Mouse (Mus musculus) MEL (cell line): ENCODE measurements around the gene Apc2. TPM values are rescaled to one million over a fixed set of nuclear protein-coding genes. Genes with fewer than 3 reads are reported as not detected.
A peak's percentile ranks its signal among the peaks of the same experiment; 100 is the strongest.

Source experiments
- DNase-seq: peaks from one replicate; pipeline ENCODE4 v3.0.0; 2011; ENCODE audit warnings: low read depth, low spot score
- H3K27ac ChIP-seq: 2 replicates; pipeline ENCODE4 v1.5.1; 2012; ENCODE audit warnings: low read depth, mild to moderate bottlenecking, control low read depth, low read length, moderate library complexity; ENCODE audit not compliant: control insufficient read depth
- H3K27me3 ChIP-seq, 2 experiments: fragments of 150-350 bp in 1 of 2; sonication (generic) in 1 of 2; 2 replicates each; pipeline ENCODE4 v1.6.1; 2012; ENCODE audit warnings: low read length in 2 of 2, mild to moderate bottlenecking in 2 of 2, improper control_type of control experiment in 1 of 2, moderate library complexity in 1 of 2; ENCODE audit not compliant: insufficient read depth in 2 of 2, control insufficient read depth in 1 of 2
- H3K36me3 ChIP-seq, 2 experiments: 2 replicates each; pipeline ENCODE4 v1.6.1; 2012 to 2014; ENCODE audit warnings: low read length in 2 of 2, improper control_type of control experiment in 1 of 2, inconsistent platforms in 1 of 2, mild to moderate bottlenecking in 1 of 2; ENCODE audit not compliant: insufficient read depth in 2 of 2, control insufficient read depth in 1 of 2
- H3K4me1 ChIP-seq, 2 experiments: fragments of 150-350 bp in 1 of 2; sonication (generic) in 1 of 2; 2 replicates each; pipeline ENCODE4 v1.6.1; 2012; ENCODE audit warnings: low read length in 2 of 2, improper control_type of control experiment in 1 of 2, mild to moderate bottlenecking in 1 of 2; ENCODE audit not compliant: insufficient read depth in 2 of 2, control insufficient read depth in 1 of 2
- H3K4me3 ChIP-seq, 2 experiments: fragments of 150-350 bp in 1 of 2; sonication (generic) in 1 of 2; 2 replicates each; pipeline ENCODE4 v1.5.1; 2012; ENCODE audit warnings: low read depth in 2 of 2, low read length in 2 of 2, mild to moderate bottlenecking in 2 of 2, moderate library complexity in 2 of 2, control low read depth in 1 of 2, improper control_type of control experiment in 1 of 2; ENCODE audit not compliant: control insufficient read depth in 1 of 2, insufficient read depth in 1 of 2
- H3K79me2 ChIP-seq: 2 replicates; pipeline ENCODE4 v1.6.1; 2012; ENCODE audit warnings: mild to moderate bottlenecking, low read length, moderate library complexity; ENCODE audit not compliant: control insufficient read depth, poor library complexity, insufficient read depth
- H3K9ac ChIP-seq: 2 replicates; pipeline ENCODE4 v1.6.1; 2012; ENCODE audit warnings: low read depth, mild to moderate bottlenecking, control low read depth, low read length, moderate library complexity; ENCODE audit not compliant: control insufficient read depth, poor library complexity, severe bottlenecking
- H3K9me3 ChIP-seq: fragments of 150-350 bp; sonication (generic); replicated peaks from 2 replicates; pipeline ENCODE4 v1.6.1; 2012; ENCODE audit warnings: mild to moderate bottlenecking, low read length, improper control_type of control experiment, moderate library complexity; ENCODE audit not compliant: insufficient read depth
- BHLHE40 ChIP-seq: IDR thresholded peaks from 2 replicates; pipeline ENCODE4 v1.6.1; 2012; ENCODE audit warnings: low read depth, mild to moderate bottlenecking, inconsistent platforms, low read length, improper control_type of control experiment, borderline replicate concordance
- ELF1 ChIP-seq: IDR thresholded peaks from 2 replicates; pipeline ENCODE4 v1.6.1; 2014; ENCODE audit warnings: low read depth, mild to moderate bottlenecking, inconsistent platforms, low read length, improper control_type of control experiment, moderate library complexity
- JUND ChIP-seq: IDR thresholded peaks from 2 replicates; pipeline ENCODE4 v1.6.1; 2011; ENCODE audit warnings: low read depth, mild to moderate bottlenecking, improper control_type of control experiment, low read length
- MXI1 ChIP-seq: IDR thresholded peaks from 2 replicates; pipeline ENCODE4 v1.6.1; 2011; ENCODE audit warnings: mild to moderate bottlenecking, low read depth, low read length, improper control_type of control experiment
- NRF1 ChIP-seq: IDR thresholded peaks from 2 replicates; pipeline ENCODE4 v1.6.1; 2014; ENCODE audit warnings: low read depth, mild to moderate bottlenecking, inconsistent platforms, low read length, improper control_type of control experiment, moderate library complexity; ENCODE audit not compliant: poor library complexity, insufficient read depth, severe bottlenecking
- POLR2AphosphoS2 ChIP-seq: IDR thresholded peaks from 2 replicates; pipeline ENCODE4 v1.6.1; 2011; ENCODE audit warnings: low read length, improper control_type of control experiment
- POLR2AphosphoS5 ChIP-seq: IDR thresholded peaks from 2 replicates; pipeline ENCODE4 v1.6.1; 2012; ENCODE audit warnings: low read depth, borderline replicate concordance, mild to moderate bottlenecking, inconsistent platforms, low read length, moderate library complexity, mixed read lengths
- TAL1 ChIP-seq: IDR thresholded peaks from 2 replicates; pipeline ENCODE4 v1.6.1; 2012; ENCODE audit warnings: mild to moderate bottlenecking, inconsistent platforms, low read length, moderate library complexity, mixed read lengths
- UBTF ChIP-seq: IDR thresholded peaks from 2 replicates; pipeline ENCODE4 v1.6.1; 2012; ENCODE audit warnings: low read depth, mild to moderate bottlenecking, inconsistent platforms, low read length, improper control_type of control experiment, moderate library complexity, borderline replicate concordance; ENCODE audit not compliant: insufficient read depth
- ZKSCAN1 ChIP-seq: IDR thresholded peaks from 2 replicates; pipeline ENCODE4 v1.6.1; 2012; ENCODE audit warnings: low read depth, mild to moderate bottlenecking, inconsistent platforms, low read length, improper control_type of control experiment, moderate library complexity
- ZNF384 ChIP-seq: IDR thresholded peaks from 2 replicates; pipeline ENCODE4 v1.6.1; 2012; ENCODE audit warnings: low read depth, mild to moderate bottlenecking, inconsistent platforms, low read length, improper control_type of control experiment
- polyA plus RNA-seq, 2 experiments: library from polyadenylated mRNA; stranded (reverse) in 1 of 2; unstranded in 1 of 2; fragments of >175 nt in 1 of 2; fragments of >200 nt in 1 of 2; gene quantifications; 2 replicates each; pipeline versions ENCODE4 v1.2.1 to v1.2.4; 2012; ENCODE audit warnings: low replicate concordance in 2 of 2, low read depth in 1 of 2; ENCODE audit not compliant: insufficient read length in 2 of 2, insufficient read depth in 1 of 2, missing spikeins in 1 of 2
- total RNA-seq: library from RNA; depleted of rRNA; stranded (reverse); fragments of 300-350 nt; gene quantifications from 2 replicates; pipeline ENCODE4 v1.2.3, GENCODE M21; 2012

Gene Apc2
- total and polyA plus RNA-seq, 3 experiments = 0.58 to 1.2 TPM; not detected in 1

DNA sequence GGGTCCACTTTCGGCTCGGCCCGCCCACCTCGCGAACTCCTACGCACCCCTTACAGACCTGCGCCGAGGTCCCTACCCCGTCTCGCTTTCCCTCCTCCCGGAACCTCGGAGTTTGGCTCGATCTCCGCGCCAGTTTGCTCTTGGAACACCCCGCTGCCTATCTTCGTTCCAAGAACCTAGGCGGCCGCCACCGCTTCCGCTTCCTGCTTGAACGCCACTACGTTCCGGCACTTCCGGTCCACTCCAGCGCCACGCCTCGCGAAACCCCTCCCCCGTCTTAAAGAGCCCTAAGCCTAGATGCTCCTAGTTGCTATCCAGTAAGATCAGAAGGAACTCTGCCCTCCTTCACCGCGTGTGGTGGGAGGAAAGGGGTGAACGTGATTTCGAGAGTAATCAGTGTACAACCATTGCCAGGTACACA, 24.6 kb downstream of the Apc2 start, which contains the start of gene 2310011J03Rik (continued):
- no peak for TF ChIP-seq TAL1
- no peak for TF ChIP-seq JUND
- peak; percentile 86 for TF ChIP-seq POLR2AphosphoS2
- TF ChIP-seq POLR2AphosphoS5 = no peak
- no peak for TF ChIP-seq UBTF
- TF ChIP-seq ELF1 = peak; percentile 99
- TF ChIP-seq MXI1 = peak; percentile 66; the same call in 1 of the 2 replicates
- TF ChIP-seq NRF1 = no peak

DNA sequence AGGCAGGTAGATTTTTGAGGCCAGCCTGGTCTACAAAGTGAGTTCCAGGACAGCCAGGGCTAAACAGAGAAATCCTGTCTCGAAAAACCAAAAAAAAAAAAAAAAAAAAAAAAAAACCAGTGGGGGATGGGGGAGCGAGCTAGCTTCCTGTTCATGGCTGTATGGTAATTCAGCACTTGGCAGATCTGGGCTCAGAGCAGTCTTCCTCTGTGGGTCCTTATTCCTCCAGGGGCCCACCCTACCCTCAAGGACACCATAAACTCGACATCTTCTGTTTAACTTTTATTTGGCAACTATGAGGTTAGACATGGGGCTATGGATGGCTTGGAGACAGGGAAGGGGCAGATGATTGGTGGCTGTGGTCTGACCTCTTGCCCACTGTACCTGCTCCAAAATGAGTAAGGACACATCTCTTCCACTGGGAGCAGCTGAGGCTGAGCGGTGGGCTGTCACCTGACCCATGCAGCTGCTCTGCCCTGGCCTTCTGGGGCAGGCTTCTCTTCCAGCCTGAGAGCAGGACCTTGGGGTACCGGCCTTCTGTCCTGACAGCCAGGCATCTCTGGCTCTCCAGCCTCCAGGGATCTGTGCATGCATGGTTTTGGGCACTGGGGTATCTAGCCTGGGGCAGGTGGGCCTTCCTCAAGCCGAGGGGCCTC, 25.4 kb downstream of the Apc2 start:
- Histone ChIP-seq H3K4me3 (peak overlapping the region in 1 of 2 experiments; percentile 52; a peak in 3 of 4 replicates), H3K36me3 (peaks cover 0 to 11% of the 10 kb centered on the region in 2 experiments; a peak in 2 of 4 replicates), H3K9me3 (no peaks in the 10 kb centered on the region), H3K9ac (peak overlapping the region; percentile 43), H3K79me2 (peaks cover 39% of the 10 kb centered on the region), H3K27me3 (no peaks in the 10 kb centered on the region), H3K27ac (peak overlapping the region; percentile 58), H3K4me1 (peaks cover 0 to 38% of the 10 kb centered on the region in 2 experiments; a peak in 3 of 4 replicates)
- peak; percentile 56 for DNase-seq
- no peak for TF ChIP-seq BHLHE40
- TF ChIP-seq ZNF384 = peak; percentile 93

DNA sequence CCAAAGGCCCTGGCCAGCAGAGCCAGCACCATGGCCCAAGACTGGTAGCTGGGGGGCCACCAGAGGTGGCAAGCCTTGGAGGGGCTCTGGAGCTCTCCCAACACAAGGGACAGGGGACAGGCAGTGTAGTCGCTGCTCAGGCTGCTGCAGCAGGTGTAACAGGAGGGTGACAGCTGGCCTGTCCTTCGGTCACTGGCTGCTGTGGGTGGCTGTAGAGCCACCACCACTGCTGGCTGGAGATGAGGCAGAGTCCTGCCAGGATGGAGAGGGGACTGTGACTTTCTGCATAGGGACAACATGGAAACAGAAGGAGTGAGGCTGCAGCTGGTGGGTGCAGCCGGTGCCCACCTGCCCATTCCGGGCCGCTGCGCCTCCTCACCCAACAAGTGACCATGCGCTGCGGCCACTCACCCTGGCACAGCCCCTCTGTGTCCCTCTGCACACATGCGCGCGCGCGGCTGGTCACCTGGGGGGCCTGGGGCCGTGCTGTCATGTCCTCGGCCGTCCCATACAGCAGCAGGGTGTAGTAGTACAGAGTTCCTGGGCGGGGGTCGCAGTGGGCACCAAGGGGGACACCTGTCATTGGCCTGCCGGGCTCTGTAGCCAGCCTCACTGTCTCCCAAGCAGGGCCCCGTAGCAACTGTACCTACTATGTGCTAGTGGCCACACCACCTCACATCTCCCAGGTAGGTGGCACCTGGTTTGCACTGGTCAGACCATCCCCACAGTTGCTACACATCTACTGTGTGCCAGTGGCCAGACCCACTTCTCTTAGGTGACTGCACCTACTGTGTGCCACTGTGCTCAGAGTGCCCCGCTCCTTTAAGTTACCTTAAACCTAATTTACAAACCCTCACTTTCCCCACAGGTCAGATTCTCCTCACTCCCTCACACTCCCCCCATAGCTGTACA, 26.1 kb downstream of the Apc2 start:
- TF ChIP-seq POLR2AphosphoS5 (no peak), ZKSCAN1 (peak; percentile 98)
- H3K4me1 ChIP-seq = peaks cover 0 to 32% of the 10 kb centered on the region in 2 experiments; a peak in 3 of 4 replicates
- peaks cover 39% of the 10 kb centered on the region for H3K79me2 ChIP-seq
- H3K9me3 ChIP-seq = no peaks in the 10 kb centered on the region
- DNase-seq = no peak
- peak overlapping the region; percentile 64 for H3K27ac ChIP-seq
- no peaks in the 10 kb centered on the region for H3K27me3 ChIP-seq
- peak overlapping the region; percentile 89 to 90 for H3K4me3 ChIP-seq
- H3K36me3 ChIP-seq = peaks cover 0 to 11% of the 10 kb centered on the region in 2 experiments; a peak in 2 of 4 replicates
- peak overlapping the region; percentile 93 for H3K9ac ChIP-seq
